Comparison of ENCODE assay signal across 8 mouse cellular contexts in genomic region chr1:55088611-55089497, GRCm38 (mm10). TPM values are rescaled to one million over a fixed set of nuclear protein-coding genes. Genes with fewer than 3 reads are reported as not detected.
DNase-seq lines count a peak whose midpoint lies in the region; ATAC-seq lines count a peak whose summit lies in the region.

No protein-coding gene starts in this region.

- peak overlapping the region; percentile 95 for H3K27ac ChIP-seq in lung, embryonic 15.5 days
- H3K27ac ChIP-seq in embryonic facial prominence, embryonic 14.5 days (replicated peaks; ENCODE audit: low read depth, low read length), result peak overlapping the region; percentile 95
- peak overlapping the region; percentile 91 for H3K27ac ChIP-seq in intestine, embryonic 16.5 days (ENCODE audit: low read length)
- H3K27ac ChIP-seq in neural tube, embryonic 15.5 days (replicated peaks), result peak overlapping the region; percentile 89

- H3K4me2 ChIP-seq in lung, embryonic 15.5 days, result peak overlapping the region; percentile 70
- H3K4me2 ChIP-seq in embryonic facial prominence, embryonic 14.5 days (ENCODE audit: low read depth, low read length), result peak overlapping the region; percentile 92
- peak overlapping the region; percentile 63 for H3K4me2 ChIP-seq in intestine, embryonic 16.5 days (ENCODE audit: low read depth, low read length)
- peak overlapping the region; percentile 77 for H3K4me2 ChIP-seq in neural tube, embryonic 15.5 days

- H3K27me3 ChIP-seq in lung, embryonic 15.5 days, result no peaks in the 10 kb centered on the region
- no peaks in the 10 kb centered on the region for H3K27me3 ChIP-seq in embryonic facial prominence, embryonic 14.5 days (replicated peaks; ENCODE audit: control insufficient read depth, insufficient read depth, low read length)
- no peaks in the 10 kb centered on the region for H3K27me3 ChIP-seq in intestine, embryonic 16.5 days (replicated peaks; ENCODE audit: control insufficient read depth, insufficient read depth, low read length)
- no peaks in the 10 kb centered on the region for H3K27me3 ChIP-seq in neural tube, embryonic 15.5 days (replicated peaks)

- H3K9ac ChIP-seq in lung, embryonic 15.5 days, result peak overlapping the region; percentile 91
- H3K9ac ChIP-seq in embryonic facial prominence, embryonic 14.5 days (ENCODE audit: low read depth, low read length), result peak overlapping the region; percentile 84
- peak overlapping the region; percentile 99 for H3K9ac ChIP-seq in intestine, embryonic 16.5 days (ENCODE audit: low read depth, low read length)
- H3K9ac ChIP-seq in neural tube, embryonic 15.5 days (replicated peaks), result peak overlapping the region; percentile 87

- no peak for ATAC-seq in lung, embryonic 15.5 days (ENCODE audit: borderline replicate concordance, extremely low read depth, low FRiP score, low TSS enrichment)
- ATAC-seq in embryonic facial prominence, embryonic 14.5 days (ENCODE audit: low read depth), result no peak
- no peak for ATAC-seq in intestine, embryonic 16.5 days
- no peak for ATAC-seq in neural tube, embryonic 15.5 days (ENCODE audit: low FRiP score)

- peaks cover 30% of the 10 kb centered on the region for H3K4me1 ChIP-seq in lung, embryonic 15.5 days
- peaks cover 18% of the 10 kb centered on the region for H3K4me1 ChIP-seq in embryonic facial prominence, embryonic 14.5 days (ENCODE audit: control insufficient read depth, insufficient read depth, low read length)
- H3K4me1 ChIP-seq in intestine, embryonic 16.5 days (ENCODE audit: control insufficient read depth, insufficient read depth, low read length), result peaks cover 15% of the 10 kb centered on the region
- peaks cover 43% of the 10 kb centered on the region for H3K4me1 ChIP-seq in neural tube, embryonic 15.5 days

- peak overlapping the region; percentile 78 for H3K4me3 ChIP-seq in lung, embryonic 15.5 days
- H3K4me3 ChIP-seq in embryonic facial prominence, embryonic 14.5 days (ENCODE audit: low read depth, low read length), result peak overlapping the region; percentile 98
- H3K4me3 ChIP-seq in intestine, embryonic 16.5 days (ENCODE audit: low read length), result peak overlapping the region; percentile 96
- H3K4me3 ChIP-seq in neural tube, embryonic 15.5 days (replicated peaks), result peak overlapping the region; percentile 75

- WGBS in lung, embryonic 15.5 days, result 4% methylated on average over 16 of the region's 16 CpGs
- 4% methylated on average over 16 of the region's 16 CpGs for WGBS in embryonic facial prominence, embryonic 14.5 days
- WGBS in intestine, embryonic 16.5 days, result 5% methylated on average over 16 of the region's 16 CpGs
- 12% methylated on average over 16 of the region's 16 CpGs for WGBS in neural tube, embryonic 15.5 days

- no peak for DNase-seq in lung, postnatal 36 days
- DNase-seq in embryonic facial prominence, embryonic 14.5 days (ENCODE audit: low spot score), result no peak
- DNase-seq in ovary, postnatal 36 days (ENCODE audit: low spot score), result no peak
- DNase-seq in right cerebral cortex, postnatal 36 days (ENCODE audit: low spot score in 2 of 2), result no peak
- no peak for DNase-seq in ovary, postnatal 14 days (ENCODE audit: low spot score)

- peaks cover 37% of the 10 kb centered on the region for H3K36me3 ChIP-seq in lung, embryonic 15.5 days
- H3K36me3 ChIP-seq in embryonic facial prominence, embryonic 14.5 days (ENCODE audit: control insufficient read depth, insufficient read depth, low read length), result peaks cover 44% of the 10 kb centered on the region
- peaks cover 10% of the 10 kb centered on the region; the same call in 1 of the 2 replicates for H3K36me3 ChIP-seq in intestine, embryonic 16.5 days (ENCODE audit: control insufficient read depth, insufficient read depth, low read length)
- H3K36me3 ChIP-seq in neural tube, embryonic 15.5 days, result peaks cover 24% of the 10 kb centered on the region

- no peaks in the 10 kb centered on the region for H3K9me3 ChIP-seq in lung, embryonic 15.5 days
- H3K9me3 ChIP-seq in embryonic facial prominence, embryonic 14.5 days (ENCODE audit: control insufficient read depth, low read length), result no peaks in the 10 kb centered on the region
- H3K9me3 ChIP-seq in intestine, embryonic 16.5 days (ENCODE audit: control insufficient read depth, low read length), result no peaks in the 10 kb centered on the region
- no peaks in the 10 kb centered on the region for H3K9me3 ChIP-seq in neural tube, embryonic 15.5 days (replicated peaks)

RNA-seq across cellular contexts. Expression of gene Hspd1, which starts 0.8 kb away (rescaled TPM):
- polyA plus RNA-seq in lung, embryonic 15.5 days (2015; fragmentation: Nextera tagmentation; extraction: Ambion mirVana), result 330 and 331 TPM in 2 replicates
- 298 and 311 TPM in 2 replicates for polyA plus RNA-seq in embryonic facial prominence, embryonic 14.5 days (2014; fragmentation: Nextera tagmentation; extraction: Ambion mirVana)
- 681 and 748 TPM in 2 replicates for polyA plus RNA-seq in intestine, embryonic 16.5 days (2015; fragmentation: Nextera tagmentation; extraction: Ambion mirVana)
- 280 and 346 TPM in 2 replicates for polyA plus RNA-seq in neural tube, embryonic 15.5 days (2015; fragmentation: Nextera tagmentation; extraction: Ambion mirVana)

RNA-seq across cellular contexts. Expression of gene Hspe1, which starts 0.9 kb away (rescaled TPM):
- polyA plus RNA-seq in lung, embryonic 15.5 days (2015; fragmentation: Nextera tagmentation; extraction: Ambion mirVana), result 303 and 360 TPM in 2 replicates
- polyA plus RNA-seq in embryonic facial prominence, embryonic 14.5 days (2014; fragmentation: Nextera tagmentation; extraction: Ambion mirVana), result 387 and 459 TPM in 2 replicates
- 686 and 742 TPM in 2 replicates for polyA plus RNA-seq in intestine, embryonic 16.5 days (2015; fragmentation: Nextera tagmentation; extraction: Ambion mirVana)
- polyA plus RNA-seq in neural tube, embryonic 15.5 days (2015; fragmentation: Nextera tagmentation; extraction: Ambion mirVana), result 253 and 287 TPM in 2 replicates

RNA-seq across cellular contexts. Expression of gene Coq10b, which starts 36.3 kb away (rescaled TPM):
- polyA plus RNA-seq in lung, embryonic 15.5 days (2015; fragmentation: Nextera tagmentation; extraction: Ambion mirVana), result 17.0 and 19.1 TPM in 2 replicates
- polyA plus RNA-seq in embryonic facial prominence, embryonic 14.5 days (2014; fragmentation: Nextera tagmentation; extraction: Ambion mirVana), result 20.1 and 22.7 TPM in 2 replicates
- 13.8 and 15.8 TPM in 2 replicates for polyA plus RNA-seq in intestine, embryonic 16.5 days (2015; fragmentation: Nextera tagmentation; extraction: Ambion mirVana)
- polyA plus RNA-seq in neural tube, embryonic 15.5 days (2015; fragmentation: Nextera tagmentation; extraction: Ambion mirVana), result 24.4 and 28.4 TPM in 2 replicates

RNA-seq across cellular contexts. Expression of gene Mob4, which starts 42.2 kb away (rescaled TPM):
- polyA plus RNA-seq in lung, embryonic 15.5 days (2015; fragmentation: Nextera tagmentation; extraction: Ambion mirVana), result 126 and 133 TPM in 2 replicates
- 117 and 122 TPM in 2 replicates for polyA plus RNA-seq in embryonic facial prominence, embryonic 14.5 days (2014; fragmentation: Nextera tagmentation; extraction: Ambion mirVana)
- 139 and 155 TPM in 2 replicates for polyA plus RNA-seq in intestine, embryonic 16.5 days (2015; fragmentation: Nextera tagmentation; extraction: Ambion mirVana)
- polyA plus RNA-seq in neural tube, embryonic 15.5 days (2015; fragmentation: Nextera tagmentation; extraction: Ambion mirVana), result 168 and 169 TPM in 2 replicates
